Mouse (Mus musculus) lung, embryonic 15.5 days (tissue): ENCODE results near the gene Ptpn13. TPM values are rescaled to one million over a fixed set of nuclear protein-coding genes. Genes with fewer than 3 reads are reported as not detected.

Source experiments
- ATAC-seq: fragments of 200-750 bp; cut with Nextera tagmentation; 2 replicates; pipeline ENCODE4 v1.8.0; 2017; ENCODE audit warnings: moderate number of reproducible peaks, borderline replicate concordance; ENCODE audit not compliant: low FRiP score, low TSS enrichment; ENCODE audit errors: extremely low read depth
- H3K27ac ChIP-seq: fragments of 300-500 bp; sonication (generic); 2 replicates; pipeline ENCODE4 v1.5.1; 2015; ENCODE audit warnings: moderate library complexity, mild to moderate bottlenecking, inconsistent platforms
- H3K27me3 ChIP-seq: fragments of 300-500 bp; sonication (generic); 2 replicates; pipeline ENCODE4 v1.6.1; 2015; ENCODE audit warnings: inconsistent platforms
- H3K36me3 ChIP-seq: fragments of 300-500 bp; sonication (generic); 2 replicates; pipeline ENCODE4 v1.6.1; 2015; ENCODE audit warnings: inconsistent platforms
- H3K4me1 ChIP-seq: fragments of 300-500 bp; sonication (generic); 2 replicates; pipeline ENCODE4 v1.6.1; 2015; ENCODE audit warnings: inconsistent platforms
- H3K4me2 ChIP-seq: fragments of 300-500 bp; sonication (generic); 2 replicates; pipeline ENCODE4 v1.6.1; 2015; ENCODE audit warnings: inconsistent platforms, mild to moderate bottlenecking, moderate library complexity
- H3K4me3 ChIP-seq: fragments of 300-500 bp; sonication (generic); 2 replicates; pipeline ENCODE4 v1.5.1; 2015; ENCODE audit warnings: mild to moderate bottlenecking, inconsistent platforms
- H3K9ac ChIP-seq: fragments of 300-500 bp; sonication (generic); 2 replicates; pipeline ENCODE4 v1.6.1; 2015; ENCODE audit warnings: inconsistent platforms
- H3K9me3 ChIP-seq: fragments of 300-500 bp; sonication (generic); 2 replicates; pipeline ENCODE4 v1.6.1; 2016; ENCODE audit warnings: inconsistent platforms
- WGBS: fragments of 180-500 bp; shearing (Covaris S2); methylation state at CpG from one replicate; pipeline ENCODE4 v1.1.7; 2015; 5-methylcytosine and 5-hydroxymethylcytosine counted together
- polyA plus RNA-seq: library from polyadenylated mRNA; unstranded; fragments of >200 nt; fragmentation: Nextera tagmentation; extraction: Ambion mirVana; gene quantifications from 2 replicates; pipeline ENCODE4 v1.2.1, GENCODE M21; 2015

Gene Ptpn13
- polyA plus RNA-seq, 1 experiment from 2014 or later, result 14.0 TPM

DNA sequence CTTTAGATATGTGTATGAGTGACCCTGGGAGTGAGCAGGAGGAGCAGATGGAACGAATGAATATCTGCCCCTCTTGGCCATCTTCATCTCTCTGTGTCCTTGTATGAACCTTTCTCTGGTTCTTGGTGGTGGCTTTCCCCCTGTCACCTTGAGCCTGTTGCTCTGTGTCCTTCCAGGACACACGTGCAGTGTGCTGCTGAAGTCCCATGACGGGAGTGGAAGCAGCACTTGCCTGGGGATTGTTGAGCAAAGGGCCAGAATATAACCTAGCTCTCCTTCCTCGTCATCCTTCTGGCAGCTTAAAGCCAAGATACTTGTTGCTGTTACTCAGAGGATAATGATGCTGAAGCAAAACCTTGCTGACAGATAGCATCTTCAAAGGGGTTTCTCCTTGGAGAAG, 39.3 kb downstream of the Ptpn13 start:
- Histone ChIP-seq H3K4me1 (peaks cover 1% of the 10 kb centered on the region; the same call in 1 of the 2 replicates), H3K4me2 (no peak overlapping the region), H3K9me3 (no peaks in the 10 kb centered on the region), H3K4me3 (no peak overlapping the region), H3K27ac (no peak overlapping the region), H3K36me3 (no peaks in the 10 kb centered on the region), H3K27me3 (no peaks in the 10 kb centered on the region), H3K9ac (no peak overlapping the region)
- no peak for ATAC-seq
- WGBS, result 70% methylated on average over 4 of the region's 4 CpGs

DNA sequence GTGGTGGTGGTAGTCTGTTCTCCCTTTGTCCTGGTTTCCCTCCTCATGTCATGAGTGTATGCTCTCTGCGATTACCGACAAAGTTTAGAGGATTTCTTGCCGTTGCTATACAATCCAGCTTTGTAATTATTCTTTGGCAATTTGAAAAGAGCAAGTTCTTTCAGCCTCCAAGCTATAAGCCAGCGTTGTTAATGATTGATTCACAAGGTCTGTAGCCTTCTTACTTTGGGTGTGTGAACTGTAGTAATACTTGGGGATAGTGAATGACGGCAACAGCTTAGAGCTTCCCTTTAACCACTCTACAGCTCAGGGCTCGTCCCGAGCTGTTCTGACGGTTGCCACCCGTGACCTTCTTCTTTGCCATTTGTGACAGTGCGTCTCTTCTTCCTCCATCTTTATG, 39.8 kb downstream of the Ptpn13 start:
- H3K36me3 ChIP-seq, result no peaks in the 10 kb centered on the region
- H3K4me1 ChIP-seq, result no peaks in the 10 kb centered on the region
- no peak overlapping the region for H3K4me2 ChIP-seq
- H3K27me3 ChIP-seq, result no peaks in the 10 kb centered on the region
- WGBS, result 75% methylated on average over 10 of the region's 10 CpGs
- no peak overlapping the region for H3K9ac ChIP-seq
- no peak for ATAC-seq
- no peaks in the 10 kb centered on the region for H3K9me3 ChIP-seq
- H3K4me3 ChIP-seq, result no peak overlapping the region
- no peak overlapping the region for H3K27ac ChIP-seq

DNA sequence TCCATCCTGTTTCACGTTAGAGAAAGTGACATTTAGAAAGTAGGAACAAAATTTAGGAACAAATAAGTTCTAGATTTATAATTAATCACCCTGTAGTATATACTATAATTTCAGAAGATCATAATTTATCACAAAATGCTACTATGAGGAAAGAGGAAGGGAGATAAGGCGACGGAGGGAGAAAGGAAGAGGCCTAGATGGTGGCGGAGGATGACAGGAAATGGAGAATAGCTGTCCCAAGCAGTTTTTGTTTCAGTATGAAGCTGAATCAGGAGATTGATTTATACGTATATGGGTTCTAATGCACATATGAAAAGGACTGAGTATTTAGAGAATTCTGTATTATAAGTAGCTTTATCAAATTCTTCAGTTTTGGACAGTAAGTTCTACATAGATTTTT, 47.7 kb downstream of the Ptpn13 start:
- 53% methylated on average over 5 of the region's 5 CpGs for WGBS
- no peak overlapping the region for H3K27ac ChIP-seq

DNA sequence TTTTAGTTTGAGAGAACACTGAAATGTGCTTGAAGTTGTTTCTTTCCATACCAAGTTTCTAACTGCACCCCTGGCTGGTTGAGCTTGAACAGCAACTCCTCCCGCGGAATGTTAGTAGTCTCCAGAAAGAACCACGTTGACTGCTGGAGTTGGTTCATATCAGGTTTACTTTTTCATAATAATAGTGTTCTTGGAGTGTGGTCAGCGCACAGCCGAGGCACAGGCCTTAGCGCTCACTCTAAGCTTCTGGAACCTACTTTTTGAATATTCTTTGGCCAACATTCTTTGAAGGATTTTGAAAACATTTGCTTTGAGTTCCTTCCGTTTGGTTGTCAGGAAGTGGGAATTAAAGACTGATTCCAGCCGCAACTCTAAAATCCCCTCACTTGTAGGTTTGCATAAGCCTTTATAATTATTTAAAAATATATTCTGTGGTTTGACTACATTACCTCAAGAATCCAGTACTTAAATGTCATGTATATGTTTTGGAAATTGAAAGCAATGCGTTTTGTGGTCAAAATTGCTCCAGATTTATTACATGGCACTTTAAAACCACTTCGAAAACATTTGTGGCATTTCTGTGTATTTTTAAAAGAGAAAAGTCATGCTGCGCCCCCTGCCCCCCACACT, 48.6 kb downstream of the Ptpn13 start:
- H3K9ac ChIP-seq, result no peak overlapping the region
- no peaks in the 10 kb centered on the region for H3K27me3 ChIP-seq
- H3K4me1 ChIP-seq, result no peaks in the 10 kb centered on the region
- H3K27ac ChIP-seq, result no peak overlapping the region
- no peaks in the 10 kb centered on the region for H3K9me3 ChIP-seq
- no peaks in the 10 kb centered on the region for H3K36me3 ChIP-seq
- H3K4me3 ChIP-seq, result no peak overlapping the region
- ATAC-seq, result no peak
- WGBS, result 83% methylated on average over 11 of the region's 11 CpGs
- H3K4me2 ChIP-seq, result no peak overlapping the region

More for the DNA sequence above, 47.7 kb downstream of the Ptpn13 start:
- H3K4me1 ChIP-seq, result no peaks in the 10 kb centered on the region
- H3K27me3 ChIP-seq, result no peaks in the 10 kb centered on the region
- no peaks in the 10 kb centered on the region for H3K36me3 ChIP-seq
- no peak overlapping the region for H3K4me3 ChIP-seq
- no peaks in the 10 kb centered on the region for H3K9me3 ChIP-seq
- ATAC-seq, result no peak
- H3K9ac ChIP-seq, result no peak overlapping the region
- H3K4me2 ChIP-seq, result no peak overlapping the region

DNA sequence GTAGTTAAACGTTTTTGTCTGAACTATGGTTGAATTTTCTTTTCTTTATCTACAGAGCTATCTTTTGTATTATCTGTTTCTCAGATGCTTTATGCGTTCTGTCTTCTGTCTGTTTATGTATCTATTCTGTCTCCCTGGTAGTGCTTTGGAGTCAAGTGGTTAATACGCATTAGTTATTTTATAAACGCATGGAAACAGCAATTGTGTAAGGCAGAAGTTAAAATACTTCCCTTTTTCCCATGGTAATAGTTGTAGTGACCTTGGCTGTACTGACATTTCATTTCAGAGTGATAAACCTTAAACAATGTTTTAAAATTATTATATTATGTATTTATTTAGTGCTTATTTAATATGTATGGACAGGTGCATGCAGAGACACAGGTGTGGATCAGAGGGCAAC, 49.3 kb downstream of the Ptpn13 start:
- Histone ChIP-seq H3K9me3 (no peaks in the 10 kb centered on the region), H3K9ac (no peak overlapping the region), H3K27ac (no peak overlapping the region), H3K36me3 (no peaks in the 10 kb centered on the region), H3K4me1 (no peaks in the 10 kb centered on the region), H3K4me3 (no peak overlapping the region), H3K4me2 (no peak overlapping the region), H3K27me3 (no peaks in the 10 kb centered on the region)
- 72% methylated on average over 4 of the region's 4 CpGs for WGBS
- ATAC-seq, result no peak

DNA sequence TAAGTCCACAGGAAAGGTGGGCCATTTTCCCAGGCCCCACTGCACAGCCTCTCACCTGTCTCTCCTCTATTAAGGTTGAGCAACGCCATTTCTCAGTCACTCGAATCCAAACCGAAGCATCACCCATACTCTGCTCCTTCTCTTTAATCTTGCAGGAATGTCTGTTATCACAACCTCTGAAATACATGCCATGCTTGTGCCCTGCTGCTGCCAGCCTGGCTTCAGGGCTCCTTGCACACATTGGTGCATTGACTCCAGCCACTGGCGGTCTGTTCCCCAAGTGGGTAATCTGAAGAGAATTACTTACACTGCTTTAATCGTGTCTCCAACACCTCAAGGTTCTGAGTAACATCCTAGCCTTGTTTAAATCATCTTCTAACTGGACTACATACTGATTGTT, 50.5 kb downstream of the Ptpn13 start:
- Histone ChIP-seq H3K27me3 (no peaks in the 10 kb centered on the region), H3K4me2 (no peak overlapping the region), H3K27ac (no peak overlapping the region), H3K9ac (no peak overlapping the region), H3K9me3 (no peaks in the 10 kb centered on the region), H3K36me3 (no peaks in the 10 kb centered on the region), H3K4me1 (no peaks in the 10 kb centered on the region), H3K4me3 (no peak overlapping the region)
- WGBS, result 74% methylated on average over 5 of the region's 5 CpGs
- no peak for ATAC-seq

DNA sequence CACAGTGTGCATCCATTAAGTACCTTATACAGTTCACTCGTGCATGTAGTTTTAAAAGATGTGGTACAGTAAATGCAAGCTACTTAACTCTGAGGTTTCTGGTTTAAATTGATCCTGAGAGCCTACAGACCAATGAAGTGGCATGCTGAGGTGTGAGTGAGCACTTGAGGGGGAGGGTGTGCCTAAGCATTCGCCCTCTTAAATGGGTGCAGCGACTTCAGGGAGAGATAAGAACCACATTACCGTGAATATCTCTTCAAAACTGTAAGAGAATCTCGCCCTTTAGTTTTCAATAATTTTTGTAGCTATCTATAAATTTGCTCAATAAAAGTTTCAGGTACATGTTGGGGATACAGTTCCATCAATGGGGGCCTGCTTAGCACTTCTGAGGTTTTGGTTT, 54.5 kb downstream of the Ptpn13 start:
- WGBS, result 78% methylated on average over 5 of the region's 5 CpGs
- Histone ChIP-seq H3K36me3 (no peaks in the 10 kb centered on the region), H3K4me2 (no peak overlapping the region), H3K27me3 (no peaks in the 10 kb centered on the region), H3K4me3 (no peak overlapping the region), H3K4me1 (no peaks in the 10 kb centered on the region), H3K9me3 (no peaks in the 10 kb centered on the region), H3K9ac (no peak overlapping the region), H3K27ac (no peak overlapping the region)
- ATAC-seq, result no peak

DNA sequence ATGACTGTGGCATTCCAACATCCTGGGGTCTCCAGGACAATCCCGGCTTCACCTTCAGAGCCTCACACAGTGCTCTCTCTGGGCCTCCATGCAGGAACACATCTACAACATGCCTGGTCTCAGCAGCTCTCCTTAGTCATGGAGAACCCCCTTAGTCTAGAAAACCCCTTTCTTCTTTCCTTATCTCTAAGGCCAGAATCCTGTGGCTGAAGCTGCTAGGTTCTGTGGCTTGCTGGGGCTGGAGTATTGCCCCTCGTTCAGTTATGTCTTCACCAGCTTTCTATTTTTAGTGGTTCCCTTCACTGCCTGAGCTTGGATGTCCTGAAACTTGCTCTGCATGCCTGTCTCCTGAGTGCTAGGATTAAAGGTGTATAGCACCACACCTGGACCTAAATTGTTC, 56.2 kb downstream of the Ptpn13 start:
- H3K4me2 ChIP-seq, result no peak overlapping the region
- H3K27me3 ChIP-seq, result no peaks in the 10 kb centered on the region
- no peak overlapping the region for H3K9ac ChIP-seq
- H3K27ac ChIP-seq, result no peak overlapping the region
- no peaks in the 10 kb centered on the region for H3K36me3 ChIP-seq
- no peak for ATAC-seq
- no peaks in the 10 kb centered on the region for H3K9me3 ChIP-seq
- WGBS, result 80% methylated on average over 2 of the region's 2 CpGs
- H3K4me1 ChIP-seq, result no peaks in the 10 kb centered on the region
- H3K4me3 ChIP-seq, result no peak overlapping the region

DNA sequence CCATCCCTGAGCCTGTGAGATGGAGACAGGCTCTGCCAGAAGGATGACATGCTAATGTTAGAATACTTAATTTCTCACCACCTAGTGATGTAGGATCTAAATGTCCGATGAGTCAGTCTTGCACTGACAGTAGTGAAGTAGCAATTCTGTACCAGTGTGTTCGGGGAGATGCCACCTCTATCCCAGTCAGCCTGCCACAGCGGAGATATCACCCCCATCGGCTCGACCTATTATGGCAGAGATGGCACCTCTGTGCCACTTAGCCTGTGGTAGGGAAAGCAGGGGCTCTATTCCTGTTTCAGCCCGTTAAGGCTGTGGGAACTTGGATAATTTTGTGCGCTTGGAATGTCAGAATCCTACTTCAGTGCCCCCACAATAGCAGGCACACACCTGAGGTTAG, 62.0 kb downstream of the Ptpn13 start:
- no peaks in the 10 kb centered on the region for H3K27me3 ChIP-seq
- no peaks in the 10 kb centered on the region for H3K9me3 ChIP-seq
- H3K9ac ChIP-seq, result no peak overlapping the region
- no peak overlapping the region for H3K4me3 ChIP-seq
- H3K27ac ChIP-seq, result no peak overlapping the region
- no peak overlapping the region for H3K4me2 ChIP-seq
- no peaks in the 10 kb centered on the region for H3K4me1 ChIP-seq
- 0 out of 2 replicates have a peak, but pooled peaks cover 4% of the 10 kb centered on the region for H3K36me3 ChIP-seq
- no peak for ATAC-seq
- 85% methylated on average over 7 of the region's 7 CpGs for WGBS

DNA sequence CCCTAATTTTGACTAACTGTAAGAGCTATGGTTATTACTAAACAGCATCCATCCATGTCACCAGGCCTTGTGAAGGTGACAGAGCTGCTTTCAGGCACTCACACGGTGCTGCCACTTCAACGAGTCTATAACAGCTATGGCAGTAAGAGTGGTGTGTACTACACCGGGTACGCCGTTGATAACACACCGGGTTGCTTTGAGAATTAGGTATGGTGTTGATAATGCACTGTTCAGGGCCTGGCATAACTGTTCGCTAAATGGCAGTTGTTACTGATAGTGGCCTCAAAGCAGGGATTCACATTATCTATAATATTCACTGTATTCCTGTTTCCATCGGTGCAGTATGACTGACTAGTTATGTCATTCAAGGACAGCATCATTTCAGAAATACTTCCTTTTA, 66.0 kb downstream of the Ptpn13 start:
- WGBS, result 84% methylated on average over 8 of the region's 8 CpGs
- H3K9ac ChIP-seq, result no peak overlapping the region
- no peaks in the 10 kb centered on the region for H3K4me1 ChIP-seq
- H3K4me2 ChIP-seq, result no peak overlapping the region
- ATAC-seq, result no peak
- 0 out of 2 replicates have a peak, but pooled peaks cover 4% of the 10 kb centered on the region for H3K36me3 ChIP-seq
- no peak overlapping the region for H3K4me3 ChIP-seq
- no peaks in the 10 kb centered on the region for H3K9me3 ChIP-seq
- no peak overlapping the region for H3K27ac ChIP-seq
- no peaks in the 10 kb centered on the region for H3K27me3 ChIP-seq

DNA sequence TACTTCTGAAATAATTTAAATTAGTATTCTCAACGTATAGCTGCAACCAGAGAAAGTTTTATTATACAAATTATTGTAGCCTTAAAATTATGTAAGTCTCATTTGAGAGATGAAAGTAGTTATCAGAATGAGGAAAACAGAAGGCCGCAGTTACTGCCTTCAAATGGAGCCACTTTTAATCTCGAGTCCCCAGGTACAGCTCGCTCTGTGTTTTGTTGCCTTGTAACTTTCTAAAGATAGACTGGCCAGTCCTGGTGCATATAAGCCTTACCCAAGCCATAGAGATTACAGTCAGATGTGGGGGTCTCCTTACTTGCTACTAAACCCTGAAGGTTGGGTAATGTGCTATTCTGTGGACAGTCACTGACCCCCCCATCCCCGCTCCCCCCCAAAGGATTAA, 66.8 kb downstream of the Ptpn13 start:
- Histone ChIP-seq H3K27me3 (no peaks in the 10 kb centered on the region), H3K4me1 (no peaks in the 10 kb centered on the region), H3K4me3 (no peak overlapping the region), H3K9me3 (no peaks in the 10 kb centered on the region), H3K36me3 (0 out of 2 replicates have a peak, but pooled peaks cover 4% of the 10 kb centered on the region), H3K9ac (no peak overlapping the region), H3K4me2 (no peak overlapping the region), H3K27ac (no peak overlapping the region)
- no peak for ATAC-seq
- WGBS, result 89% methylated on average over 5 of the region's 5 CpGs

DNA sequence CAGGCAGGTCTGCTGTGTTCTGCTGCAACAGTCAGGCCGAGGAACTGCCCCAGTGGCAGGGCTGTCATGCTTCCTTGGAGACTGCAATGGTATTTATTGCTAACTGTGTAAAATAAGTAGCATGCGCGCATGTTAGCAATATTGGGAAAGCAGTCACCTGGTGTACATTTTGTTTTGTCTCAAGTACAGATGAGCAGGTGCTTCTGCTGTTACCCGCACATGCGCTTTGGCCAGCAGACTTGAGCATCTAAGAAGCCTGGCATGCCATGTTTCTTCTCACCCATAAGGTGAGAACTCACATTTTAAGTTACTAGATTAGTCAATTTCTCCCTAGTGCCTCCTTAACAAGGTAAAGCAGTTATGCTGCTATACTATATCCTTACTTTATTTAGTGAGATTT, 72.1 kb downstream of the Ptpn13 start:
- no peak for ATAC-seq
- Histone ChIP-seq H3K9me3 (no peaks in the 10 kb centered on the region), H3K9ac (no peak overlapping the region), H3K4me3 (no peak overlapping the region), H3K36me3 (0 out of 2 replicates have a peak, but pooled peaks cover 3% of the 10 kb centered on the region), H3K27me3 (no peaks in the 10 kb centered on the region), H3K4me2 (no peak overlapping the region), H3K27ac (no peak overlapping the region), H3K4me1 (0 out of 2 replicates have a peak, but pooled peaks cover 5% of the 10 kb centered on the region)
- 92% methylated on average over 5 of the region's 5 CpGs for WGBS

DNA sequence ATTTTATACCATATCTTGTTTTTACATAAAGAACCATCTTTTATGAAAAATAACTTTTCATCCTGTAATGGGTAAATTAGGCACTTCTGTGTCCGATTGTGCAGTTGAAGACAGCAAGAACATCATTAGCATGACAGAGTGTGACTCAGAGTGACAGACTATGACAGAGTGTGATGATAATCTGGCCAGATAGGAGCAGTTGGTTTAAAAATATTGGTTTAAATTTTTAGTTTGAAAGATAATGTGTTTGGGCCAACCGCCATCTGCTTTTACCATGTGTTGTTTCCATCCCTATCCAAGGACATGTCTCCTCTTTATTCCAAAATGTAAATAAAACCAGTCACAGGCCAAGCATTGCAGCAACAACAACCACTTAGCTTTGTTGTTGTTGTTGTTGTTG, 72.5 kb downstream of the Ptpn13 start:
- H3K4me2 ChIP-seq, result no peak overlapping the region
- H3K4me1 ChIP-seq, result 0 out of 2 replicates have a peak, but pooled peaks cover 5% of the 10 kb centered on the region
- ATAC-seq, result no peak
- no peaks in the 10 kb centered on the region for H3K27me3 ChIP-seq
- no peak overlapping the region for H3K9ac ChIP-seq
- H3K4me3 ChIP-seq, result no peak overlapping the region
- H3K9me3 ChIP-seq, result no peaks in the 10 kb centered on the region
- no peak overlapping the region for H3K27ac ChIP-seq
- WGBS, result 71% methylated on average over 2 of the region's 2 CpGs
- H3K36me3 ChIP-seq, result 0 out of 2 replicates have a peak, but pooled peaks cover 4% of the 10 kb centered on the region
